Mouse (Mus musculus): ENCODE data around the gene Neurod6. TPM values are rescaled to one million over a fixed set of nuclear protein-coding genes. Genes with fewer than 3 reads are reported as not detected.
"Not testable (repeated sequence)": the region's sequence is repeated elsewhere in the genome, so short reads cannot be mapped to it uniquely, and the experiment has no call there.

The Neurod6 gene
- total RNA-seq (2021), result under 1 TPM; 0.12 to 0.16 TPM
- long read RNA-seq, experiment 1, result 0 reads
- long read RNA-seq, experiment 2, result 0 reads

GRCm38 (mm10) chr6:55680974-55681373, at the start of gene Neurod6:
Gene Neurod6, minus strand, starts transcription at chr6:55681263.
- no peak for DNase-seq

DNA sequence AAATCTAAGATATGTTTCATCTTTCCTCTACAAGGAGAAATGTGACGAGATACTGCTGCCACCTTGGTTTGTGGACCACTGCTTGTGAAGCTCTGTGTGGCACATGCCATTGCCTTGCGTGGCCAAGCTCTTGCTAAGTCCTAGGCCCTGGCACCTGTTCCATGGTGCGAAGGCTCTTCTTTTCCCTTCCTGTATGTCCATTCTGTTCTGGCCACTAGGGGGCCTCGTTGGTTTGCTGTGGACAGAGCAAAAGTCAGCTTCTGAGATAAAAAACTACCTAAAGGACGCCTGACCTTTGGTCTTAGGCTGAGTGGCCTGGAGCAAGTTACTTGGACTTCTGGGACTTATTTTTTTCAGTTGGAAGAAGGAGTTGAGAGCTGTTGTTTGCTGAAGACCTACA, 36.1 kb upstream of the Neurod6 start:
- DNase-seq, result peak; percentile 65

GRCm38 (mm10) chr6:55715446-55715845, 34.4 kb upstream of the Neurod6 start:
- DNase-seq, result no peak

GRCm38 (mm10) chr6:55710913-55711312, 29.9 kb upstream of the Neurod6 start:
- DNase-seq, result not testable (repeated sequence)

DNA sequence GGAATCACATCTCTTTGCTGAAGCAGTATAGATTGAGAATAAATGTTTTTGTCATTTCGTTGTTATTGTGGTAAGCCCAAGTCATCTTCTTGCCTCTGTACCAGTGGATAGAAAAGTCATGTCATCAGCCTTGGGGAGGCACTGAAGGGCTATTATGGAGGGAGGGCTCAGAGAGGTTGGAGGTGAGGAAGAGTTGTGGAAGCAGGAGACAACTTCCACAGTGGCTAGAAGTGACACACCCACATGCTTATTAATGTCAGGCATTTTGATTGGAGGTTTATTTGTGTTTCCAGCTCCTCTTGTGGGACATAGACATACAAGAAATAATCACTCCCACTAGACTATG, 23.7 kb upstream of the Neurod6 start:
- DNase-seq, result no peak

- no peak for DNase-seq
Observed at GRCm38 (mm10) chr6:55704061-55704758, 23.1 kb upstream of the Neurod6 start.

- no peak for DNase-seq
Observed at GRCm38 (mm10) chr6:55700392-55701386, 19.6 kb upstream of the Neurod6 start.

- no peak for DNase-seq
Observed at GRCm38 (mm10) chr6:55690015-55690531, 9.0 kb upstream of the Neurod6 start.

- no peak for DNase-seq
Observed at GRCm38 (mm10) chr6:55683506-55683905, 2.4 kb upstream of the Neurod6 start.

GRCm38 (mm10) chr6:55682886-55683285, 1.8 kb upstream of the Neurod6 start:
- DNase-seq, result no peak

DNA sequence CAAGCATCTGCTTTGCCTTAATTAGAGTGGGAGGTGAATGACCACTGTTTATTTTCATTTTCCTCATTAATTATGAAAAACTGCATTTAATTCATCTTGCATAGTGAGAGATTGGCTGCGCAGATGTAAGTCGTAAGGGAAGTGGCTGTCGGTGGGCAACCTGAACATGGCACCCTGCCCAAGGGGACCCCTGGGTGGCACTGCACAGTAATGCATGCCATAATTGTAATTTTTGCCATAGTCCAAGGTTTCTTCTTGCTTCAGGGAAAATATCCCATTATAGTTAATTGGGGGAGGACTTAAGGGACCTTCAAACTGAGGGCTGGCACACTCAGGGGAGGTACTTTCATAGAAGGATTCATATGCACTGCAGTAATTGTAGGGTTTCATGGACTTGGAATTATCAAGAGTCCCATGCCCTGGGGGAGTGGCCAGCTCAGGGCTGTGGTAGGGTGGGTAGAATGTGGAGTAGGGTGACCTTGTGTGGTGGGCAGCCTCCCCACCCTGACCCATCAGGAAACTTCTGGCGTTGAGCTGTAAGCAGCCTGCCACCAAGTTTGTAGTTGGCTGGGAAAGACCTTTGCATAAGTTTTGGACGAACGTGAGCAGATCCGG, 2.4 kb downstream of the Neurod6 start:
- DNase-seq, result no peak

DNA sequence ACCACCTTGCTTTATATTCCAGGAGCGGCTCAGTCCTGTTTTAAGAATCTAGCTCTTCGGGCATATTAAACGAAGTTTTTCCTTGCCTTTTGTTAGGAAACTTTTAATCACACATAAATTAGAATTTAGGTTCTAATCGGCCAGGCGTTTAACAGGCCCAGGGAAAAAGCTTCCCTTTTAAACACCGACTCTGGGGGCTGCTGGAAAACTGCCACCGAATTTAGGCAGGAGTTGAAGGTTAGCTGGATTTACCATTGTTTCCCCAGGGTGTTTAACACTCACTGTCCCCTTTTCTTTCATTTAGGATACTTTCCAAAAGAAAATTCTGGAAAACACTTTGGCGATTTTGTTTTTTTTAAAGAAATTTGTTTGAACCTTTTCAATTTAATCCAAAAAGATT, 3.7 kb downstream of the Neurod6 start:
- DNase-seq, result no peak

DNA sequence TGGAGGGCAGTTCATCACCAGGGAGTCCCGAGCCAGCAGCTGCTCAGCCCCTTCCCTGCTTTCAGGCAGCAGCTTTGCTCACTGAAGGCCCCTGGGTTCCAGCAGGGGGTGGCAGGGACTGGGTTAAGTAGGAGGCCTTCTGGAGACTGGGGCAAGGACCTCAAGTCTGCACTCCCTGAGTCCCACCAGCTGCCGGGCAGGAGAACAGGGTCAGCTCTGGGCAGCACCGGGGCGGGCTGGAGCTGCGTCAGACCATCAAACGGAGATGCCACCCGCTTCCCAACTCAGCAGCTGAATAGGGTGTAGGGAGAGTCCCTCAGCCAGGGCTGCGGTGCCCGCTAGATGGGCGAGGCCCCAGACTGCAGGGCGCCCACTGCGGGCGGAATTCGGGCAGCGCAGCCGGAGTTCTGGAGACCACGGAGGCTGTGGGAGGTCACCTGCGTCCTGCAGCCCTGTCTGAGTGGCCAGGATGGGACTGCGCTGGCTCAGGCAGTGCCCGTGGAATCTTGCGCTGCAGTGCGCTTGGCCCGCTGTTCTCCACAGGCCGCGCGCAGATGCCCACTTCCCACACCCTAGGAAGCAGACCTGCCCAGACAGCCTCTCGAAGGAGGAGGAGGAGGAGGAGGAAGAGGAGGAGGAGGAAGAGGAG, 4.3 kb downstream of the Neurod6 start:
- peak; percentile 28 for DNase-seq

GRCm38 (mm10) chr6:55676141-55676662, 4.9 kb downstream of the Neurod6 start:
- DNase-seq, result no peak

GRCm38 (mm10) chr6:55667801-55668200, 13.3 kb downstream of the Neurod6 start:
- DNase-seq, result no peak

- no peak for DNase-seq
Observed at GRCm38 (mm10) chr6:55661126-55661915, 19.7 kb downstream of the Neurod6 start.

- no peak for DNase-seq
Observed at GRCm38 (mm10) chr6:55649996-55650395, 31.1 kb downstream of the Neurod6 start.

GRCm38 (mm10) chr6:55649581-55649980, 31.5 kb downstream of the Neurod6 start:
- DNase-seq, result no peak

GRCm38 (mm10) chr6:55648886-55649285, 32.2 kb downstream of the Neurod6 start:
- DNase-seq, result no peak

DNA sequence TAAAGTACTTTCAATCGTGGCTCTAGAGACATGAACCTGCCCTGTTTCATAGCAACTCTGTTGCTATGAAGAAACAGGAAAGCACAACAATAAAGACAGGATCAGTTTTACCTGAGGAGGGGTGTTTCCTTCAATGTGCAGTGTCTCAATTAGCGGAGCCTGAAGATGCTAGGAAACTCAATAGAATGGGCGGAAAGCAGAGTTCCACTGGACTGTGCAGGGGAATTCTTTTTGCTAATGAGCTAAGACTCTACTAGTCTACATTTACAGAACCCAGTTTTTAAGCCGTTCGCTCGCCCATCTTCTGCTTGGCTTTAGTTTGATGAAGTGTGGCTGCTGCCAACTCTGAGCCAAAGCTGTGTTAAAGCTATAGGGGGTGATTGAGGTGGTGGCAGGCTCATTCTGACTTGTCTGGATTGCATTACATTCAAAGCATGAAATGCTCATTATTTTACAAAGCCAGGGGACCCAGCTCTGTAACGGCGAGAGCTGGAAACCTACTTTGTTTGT, 33.2 kb downstream of the Neurod6 start:
- no peak for DNase-seq
